Mouse (Mus musculus) heart, postnatal 0 days (tissue): ENCODE measurements around the gene Cfhr2. TPM values are rescaled to one million over a fixed set of nuclear protein-coding genes. Genes with fewer than 3 reads are reported as not detected.
"Not testable (repeated sequence)": the region's sequence is repeated elsewhere in the genome, so short reads cannot be mapped to it uniquely, and the experiment has no call there.

Experiments used
- ATAC-seq: fragments of 200-750 bp; cut with Nextera tagmentation; 2 replicates; pipeline ENCODE4 v1.8.0; 2017; ENCODE audit warnings: low read depth, moderate number of reproducible peaks, moderate library complexity; ENCODE audit not compliant: insufficient read depth
- DNase-seq: peaks from one replicate; pipeline ENCODE4 v3.0.0-alpha.2; 2016; ENCODE audit warnings: low spot score
- H3K27ac ChIP-seq: fragments of 300-500 bp; sonication (generic); 2 replicates; pipeline ENCODE4 v1.5.1; 2014; ENCODE audit warnings: low read depth, mild to moderate bottlenecking
- H3K27me3 ChIP-seq: fragments of 300-500 bp; sonication (generic); 2 replicates; pipeline ENCODE4 v1.6.1; 2014; ENCODE audit warnings: low read length, mixed read lengths; ENCODE audit not compliant: control insufficient read depth, insufficient read depth
- H3K36me3 ChIP-seq: fragments of 300-500 bp; sonication (generic); replicated peaks from 2 replicates; pipeline ENCODE4 v1.6.1; 2014; ENCODE audit warnings: low read length, mixed read lengths; ENCODE audit not compliant: control insufficient read depth, insufficient read depth
- H3K4me1 ChIP-seq: fragments of 300-500 bp; sonication (generic); 2 replicates; pipeline ENCODE4 v1.6.1; 2014; ENCODE audit warnings: antibody characterized with exemption; ENCODE audit not compliant: control insufficient read depth, insufficient read depth
- H3K4me2 ChIP-seq: fragments of 300-500 bp; sonication (generic); 2 replicates; pipeline ENCODE4 v1.6.1; 2014; ENCODE audit warnings: low read depth, mild to moderate bottlenecking, low read length, moderate library complexity
- H3K4me3 ChIP-seq: fragments of 300-500 bp; sonication (generic); 2 replicates; pipeline ENCODE4 v1.5.1; 2014; ENCODE audit warnings: low read depth, low read length
- H3K9ac ChIP-seq: fragments of 300-500 bp; sonication (generic); replicated peaks from 2 replicates; pipeline ENCODE4 v1.6.1; 2014; ENCODE audit warnings: low read depth, low read length, mixed read lengths
- H3K9me3 ChIP-seq: fragments of 300-500 bp; sonication (generic); replicated peaks from 2 replicates; pipeline ENCODE4 v1.6.1; 2016; ENCODE audit warnings: low read length; ENCODE audit not compliant: control insufficient read depth
- CTCF ChIP-seq: IDR thresholded peaks from 2 replicates; pipeline ENCODE4 v1.5.1; 2016; ENCODE audit warnings: antibody characterized with exemption, control low read depth, low read depth
- EP300 ChIP-seq: IDR thresholded peaks from 2 replicates; pipeline ENCODE4 v1.6.1; 2016; ENCODE audit warnings: antibody characterized with exemption, low read depth
- WGBS: fragments of 180-500 bp; shearing (Covaris S2); extraction: QIAGEN DNeasy Blood & Tissue Kit; methylation state at CpG from one replicate; pipeline ENCODE4 v1.1.7; 2014; 5-methylcytosine and 5-hydroxymethylcytosine counted together
- polyA plus RNA-seq: library from polyadenylated mRNA; unstranded; fragments of >200 nt; fragmentation: Nextera tagmentation; extraction: Ambion mirVana; gene quantifications from 2 replicates; pipeline ENCODE4 v1.2.1, GENCODE M21; 2015
- total RNA-seq: library from RNA; depleted of rRNA; stranded (reverse); fragments of >200 nt; gene quantifications from 2 replicates; pipeline ENCODE4 v1.2.3, GENCODE M21; 2014; ENCODE audit warnings: low replicate concordance; rRNA removed

Cfhr2 gene
- total and polyA plus RNA-seq, 2 experiments from 2014 or later = not detected

DNA sequence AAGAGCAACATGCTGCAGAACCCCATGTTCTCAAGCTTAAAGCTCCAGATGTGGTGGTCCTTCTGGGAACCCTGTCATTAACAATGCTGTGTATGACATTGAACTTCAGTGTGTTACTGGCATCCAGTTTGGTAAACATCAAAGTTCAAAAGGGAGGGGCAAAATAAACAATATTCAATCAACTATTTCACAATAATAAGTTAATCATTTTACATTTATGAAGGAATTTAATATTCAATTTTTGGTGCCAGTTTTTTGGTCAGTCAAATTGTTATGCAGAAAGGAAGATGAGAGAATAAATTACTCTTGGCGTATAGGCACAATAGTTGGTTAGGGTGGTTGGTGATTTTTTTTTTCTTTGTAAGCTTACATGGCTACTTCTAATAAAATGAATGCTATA lies 77.4 kb downstream of the Cfhr2 start, which contains the start of gene Gm4788:
Gene Gm4788, minus strand, starts transcription at position 101 of the 400 bp plus-strand sequence.
- DNase-seq = no peak
- Histone ChIP-seq H3K27me3 (no peaks in the 10 kb centered on the region), H3K4me2 (no peak within 1 kb of the TSS), H3K27ac (no peak within 1 kb of the TSS), H3K36me3 (no peaks in the 10 kb centered on the region), H3K4me1 (no peaks in the 10 kb centered on the region), H3K9ac (no peak within 1 kb of the TSS), H3K4me3 (no peak within 1 kb of the TSS), H3K9me3 (no peaks in the 10 kb centered on the region)
- TF ChIP-seq CTCF (no peak), EP300 (no peak)
- WGBS = 88% methylated on average over 1 of the region's 1 CpGs
- no peak for ATAC-seq

GRCm38 (mm10) chr1:139769913-139770312 lies 88.6 kb downstream of the Cfhr2 start:
- 83% methylated on average over 3 of the region's 3 CpGs for WGBS

More at GRCm38 (mm10) chr1:139769913-139770312, 88.6 kb downstream of the Cfhr2 start:
- ATAC-seq, H3K9ac ChIP-seq, H3K4me3 ChIP-seq, H3K27me3 ChIP-seq, H3K27ac ChIP-seq, H3K9me3 ChIP-seq, DNase-seq, H3K4me2 ChIP-seq, H3K36me3 ChIP-seq, H3K4me1 ChIP-seq: not testable (repeated sequence)

Other genes starting within 250 kb of the Cfhr2 start
- not detected in 2 replicates for gene Gm4788, start 77.5 kb downstream of the Cfhr2 start, total RNA-seq
- not detected in 2 replicates for gene Gm4788, start 77.5 kb downstream of the Cfhr2 start, polyA plus RNA-seq